Mouse (Mus musculus): ENCODE measurements around the gene Pald1. TPM values are rescaled to one million over a fixed set of nuclear protein-coding genes. Genes with fewer than 3 reads are reported as not detected.
A peak's percentile ranks its signal among the peaks of the same experiment; 100 is the strongest.

Pald1 gene
- polyA plus RNA-seq, 1 experiment = 6.8 TPM

- 68% methylated on average over 2 of the region's 2 CpGs for WGBS
- Histone ChIP-seq H3K27ac (ENCODE audit: control insufficient read depth, insufficient read depth, low read length) (no peak overlapping the region), H3K4me3 (ENCODE audit: control insufficient read depth, insufficient read depth, low read length) (no peak overlapping the region), H3K36me3 (ENCODE audit: control insufficient read depth, insufficient read depth, low read length) (peaks cover under 1% of the 10 kb centered on the region; the same call in 1 of the 2 replicates), H3K4me1 (replicated peaks; ENCODE audit: control insufficient read depth, insufficient read depth, low read length) (no peaks in the 10 kb centered on the region), H3K27me3 (ENCODE audit: control insufficient read depth, insufficient read depth, low read length) (no peaks in the 10 kb centered on the region; the same call in 1 of the 2 replicates)
- TF ChIP-seq POLR2A (IDR thresholded peaks at IDR 0.05; ENCODE audit: control insufficient read depth, extremely low read depth, insufficient read depth, low read length, poor library complexity) (no peak), CTCF (IDR thresholded peaks at IDR 0.05; ENCODE audit: borderline replicate concordance, control insufficient read depth, extremely low read depth, insufficient read depth, low read length, poor library complexity) (no peak)
- DNase-seq = no peak
These were observed 41.7 kb upstream of the Pald1 start for GRCm38 (mm10) chr10:61425047-61425446.

GRCm38 (mm10) chr10:61424500-61424899, 41.2 kb upstream of the Pald1 start:
- Histone ChIP-seq H3K27me3 (ENCODE audit: control insufficient read depth, insufficient read depth, low read length) (no peaks in the 10 kb centered on the region; the same call in 1 of the 2 replicates), H3K4me3 (ENCODE audit: control insufficient read depth, insufficient read depth, low read length) (no peak overlapping the region), H3K4me1 (replicated peaks; ENCODE audit: control insufficient read depth, insufficient read depth, low read length) (no peaks in the 10 kb centered on the region), H3K27ac (ENCODE audit: control insufficient read depth, insufficient read depth, low read length) (no peak overlapping the region), H3K36me3 (ENCODE audit: control insufficient read depth, insufficient read depth, low read length) (no peaks in the 10 kb centered on the region)
- WGBS = 11% methylated on average over 7 of the region's 7 CpGs
- DNase-seq = no peak
- TF ChIP-seq CTCF (IDR thresholded peaks at IDR 0.05; ENCODE audit: borderline replicate concordance, control insufficient read depth, extremely low read depth, insufficient read depth, low read length, poor library complexity) (no peak), POLR2A (IDR thresholded peaks at IDR 0.05; ENCODE audit: control insufficient read depth, extremely low read depth, insufficient read depth, low read length, poor library complexity) (no peak)

- Histone ChIP-seq H3K4me1 (replicated peaks; ENCODE audit: control insufficient read depth, insufficient read depth, low read length) (no peaks in the 10 kb centered on the region), H3K4me3 (ENCODE audit: control insufficient read depth, insufficient read depth, low read length) (no peak overlapping the region), H3K36me3 (ENCODE audit: control insufficient read depth, insufficient read depth, low read length) (no peaks in the 10 kb centered on the region), H3K27ac (ENCODE audit: control insufficient read depth, insufficient read depth, low read length) (no peak overlapping the region), H3K27me3 (ENCODE audit: control insufficient read depth, insufficient read depth, low read length) (no peaks in the 10 kb centered on the region; the same call in 1 of the 2 replicates)
- WGBS = 71% methylated on average over 10 of the region's 10 CpGs
- TF ChIP-seq POLR2A (IDR thresholded peaks at IDR 0.05; ENCODE audit: control insufficient read depth, extremely low read depth, insufficient read depth, low read length, poor library complexity) (no peak), CTCF (IDR thresholded peaks at IDR 0.05; ENCODE audit: borderline replicate concordance, control insufficient read depth, extremely low read depth, insufficient read depth, low read length, poor library complexity) (peak; percentile 70; the same call in 1 of the 2 replicates)
- DNase-seq = peak; percentile 49
These were observed 40.0 kb upstream of the Pald1 start for GRCm38 (mm10) chr10:61423289-61423688.

- Histone ChIP-seq H3K27me3 (ENCODE audit: control insufficient read depth, insufficient read depth, low read length) (peaks cover under 1% of the 10 kb centered on the region; the same call in 1 of the 2 replicates), H3K36me3 (ENCODE audit: control insufficient read depth, insufficient read depth, low read length) (no peaks in the 10 kb centered on the region), H3K4me3 (ENCODE audit: control insufficient read depth, insufficient read depth, low read length) (no peak overlapping the region), H3K27ac (ENCODE audit: control insufficient read depth, insufficient read depth, low read length) (no peak overlapping the region), H3K4me1 (replicated peaks; ENCODE audit: control insufficient read depth, insufficient read depth, low read length) (no peaks in the 10 kb centered on the region)
- WGBS = 72% methylated on average over 12 of the region's 12 CpGs
- TF ChIP-seq POLR2A (IDR thresholded peaks at IDR 0.05; ENCODE audit: control insufficient read depth, extremely low read depth, insufficient read depth, low read length, poor library complexity) (no peak), CTCF (IDR thresholded peaks at IDR 0.05; ENCODE audit: borderline replicate concordance, control insufficient read depth, extremely low read depth, insufficient read depth, low read length, poor library complexity) (no peak)
- no peak for DNase-seq
These were observed 39.5 kb upstream of the Pald1 start for GRCm38 (mm10) chr10:61422861-61423260.

DNA sequence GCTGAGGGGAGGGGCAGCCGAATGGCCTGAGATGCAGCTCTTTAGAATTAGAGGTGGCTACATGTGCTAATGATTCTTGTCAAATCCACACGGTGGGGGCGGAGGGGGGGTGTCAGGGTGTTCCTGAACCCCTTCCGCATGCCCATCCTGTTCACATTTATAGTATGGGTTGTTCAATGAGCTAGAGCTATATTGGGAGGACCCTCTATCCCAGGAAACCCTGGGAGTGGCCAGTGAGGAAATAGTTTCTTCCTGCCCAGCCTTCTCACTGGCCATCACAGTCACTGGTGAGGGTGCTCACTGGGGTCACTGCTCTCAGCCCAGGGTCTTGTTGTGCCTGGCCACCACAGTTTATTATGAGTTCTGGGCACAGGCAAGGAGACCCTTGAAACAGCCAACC, 36.7 kb upstream of the Pald1 start:
- no peak for DNase-seq
- no peaks in the 10 kb centered on the region for H3K4me1 ChIP-seq (replicated peaks; ENCODE audit: control insufficient read depth, insufficient read depth, low read length)
- TF ChIP-seq CTCF (IDR thresholded peaks at IDR 0.05; ENCODE audit: borderline replicate concordance, control insufficient read depth, extremely low read depth, insufficient read depth, low read length, poor library complexity) = no peak
- TF ChIP-seq POLR2A (IDR thresholded peaks at IDR 0.05; ENCODE audit: control insufficient read depth, extremely low read depth, insufficient read depth, low read length, poor library complexity) = no peak
- no peak overlapping the region for H3K27ac ChIP-seq (ENCODE audit: control insufficient read depth, insufficient read depth, low read length)
- WGBS = 54% methylated on average over 4 of the region's 4 CpGs
- no peak overlapping the region for H3K4me3 ChIP-seq (ENCODE audit: control insufficient read depth, insufficient read depth, low read length)
- peaks cover 3% of the 10 kb centered on the region; the same call in 1 of the 2 replicates for H3K27me3 ChIP-seq (ENCODE audit: control insufficient read depth, insufficient read depth, low read length)
- no peaks in the 10 kb centered on the region for H3K36me3 ChIP-seq (ENCODE audit: control insufficient read depth, insufficient read depth, low read length)

DNA sequence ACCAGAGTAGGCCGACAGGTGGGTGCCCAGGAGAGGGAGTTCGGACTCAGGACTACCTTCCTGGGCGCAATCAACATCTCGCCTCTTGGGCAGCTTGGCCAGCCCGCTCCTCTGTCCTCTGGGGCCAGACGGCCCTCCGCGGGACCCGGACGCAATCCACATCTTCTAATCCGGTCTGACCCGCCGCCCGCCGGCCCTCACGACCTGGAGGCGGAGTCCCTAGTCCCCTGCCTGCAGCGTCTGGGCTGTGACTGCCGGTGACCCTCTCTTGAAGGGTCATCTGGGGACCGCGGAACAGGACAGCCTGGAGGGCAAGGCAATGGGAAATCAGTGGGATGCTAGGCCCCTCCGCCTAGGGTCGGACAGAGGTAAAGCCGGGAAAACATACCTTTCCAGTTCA, 35.8 kb upstream of the Pald1 start:
- TF ChIP-seq CTCF (IDR thresholded peaks at IDR 0.05; ENCODE audit: borderline replicate concordance, control insufficient read depth, extremely low read depth, insufficient read depth, low read length, poor library complexity) (no peak), POLR2A (IDR thresholded peaks at IDR 0.05; ENCODE audit: control insufficient read depth, extremely low read depth, insufficient read depth, low read length, poor library complexity) (no peak)
- Histone ChIP-seq H3K4me1 (replicated peaks; ENCODE audit: control insufficient read depth, insufficient read depth, low read length) (no peaks in the 10 kb centered on the region), H3K36me3 (ENCODE audit: control insufficient read depth, insufficient read depth, low read length) (no peaks in the 10 kb centered on the region), H3K27me3 (ENCODE audit: control insufficient read depth, insufficient read depth, low read length) (peaks cover 3% of the 10 kb centered on the region; the same call in 1 of the 2 replicates), H3K27ac (ENCODE audit: control insufficient read depth, insufficient read depth, low read length) (no peak overlapping the region), H3K4me3 (ENCODE audit: control insufficient read depth, insufficient read depth, low read length) (no peak overlapping the region)
- WGBS = 28% methylated on average over 24 of the region's 24 CpGs
- no peak for DNase-seq

Data from thymus, adult 2 months (tissue).